Mouse (Mus musculus) forebrain, embryonic 14.5 days (tissue): Measurements from ENCODE around the gene Nemf. TPM values are rescaled to one million over a fixed set of nuclear protein-coding genes. Genes with fewer than 3 reads are reported as not detected.
A peak's percentile ranks its signal among the peaks of the same experiment; 100 is the strongest.

Source experiments
- ATAC-seq: fragments of 200-750 bp; cut with Nextera tagmentation; 2 replicates; pipeline ENCODE4 v1.8.0; 2017; ENCODE audit warnings: mild to moderate bottlenecking, moderate library complexity
- DNase-seq: peaks from one replicate; pipeline ENCODE4 v3.0.0-alpha.2; 2015; ENCODE audit warnings: low spot score
- H3K27ac ChIP-seq: fragments of 300-500 bp; sonication (generic); 2 replicates; pipeline ENCODE4 v1.5.1; 2014; ENCODE audit warnings: low read depth, mild to moderate bottlenecking, control low read depth, low read length, moderate library complexity
- H3K27me3 ChIP-seq: fragments of 300-500 bp; sonication (generic); replicated peaks from 2 replicates; pipeline ENCODE4 v1.6.1; 2014; ENCODE audit warnings: low read length, control low read depth, mixed read lengths; ENCODE audit not compliant: control insufficient read depth, insufficient read depth
- H3K36me3 ChIP-seq: fragments of 300-500 bp; sonication (generic); 2 replicates; pipeline ENCODE4 v1.6.1; 2014; ENCODE audit warnings: low read length, control low read depth; ENCODE audit not compliant: control insufficient read depth, insufficient read depth
- H3K4me1 ChIP-seq: fragments of 300-500 bp; sonication (generic); 2 replicates; pipeline ENCODE4 v1.6.1; 2014; ENCODE audit warnings: antibody characterized with exemption, low read length, control low read depth; ENCODE audit not compliant: control insufficient read depth, insufficient read depth
- H3K4me2 ChIP-seq: fragments of 300-500 bp; sonication (generic); 2 replicates; pipeline ENCODE4 v1.6.1; 2014; ENCODE audit warnings: mild to moderate bottlenecking, control low read depth, low read length
- H3K4me3 ChIP-seq: fragments of 300-500 bp; sonication (generic); 2 replicates; pipeline ENCODE4 v1.5.1; 2014; ENCODE audit warnings: low read depth, low read length, control low read depth
- H3K9ac ChIP-seq: fragments of 300-500 bp; sonication (generic); 2 replicates; pipeline ENCODE4 v1.6.1; 2014; ENCODE audit warnings: mild to moderate bottlenecking, low read length, control low read depth, moderate library complexity
- H3K9me3 ChIP-seq: fragments of 300-500 bp; sonication (generic); replicated peaks from 2 replicates; pipeline ENCODE4 v1.6.1; 2016; ENCODE audit warnings: low read length, control low read depth, mixed read lengths; ENCODE audit not compliant: control insufficient read depth
- WGBS: fragments of 180-500 bp; shearing (Covaris S2); extraction: QIAGEN DNeasy Blood & Tissue Kit; methylation state at CpG from one replicate; pipeline ENCODE4 v1.1.7; 2014; 5-methylcytosine and 5-hydroxymethylcytosine counted together
- polyA plus RNA-seq: library from polyadenylated mRNA; unstranded; fragments of >200 nt; fragmentation: Nextera tagmentation; extraction: Ambion mirVana; gene quantifications from 2 replicates; pipeline ENCODE4 v1.2.1, GENCODE M21; 2014

Gene Nemf
- polyA plus RNA-seq, result 67.4 and 80.0 TPM in 2 replicates

GRCm38 (mm10) chr12:69356546-69357299 is at the start of gene Nemf:
Nemf (minus strand) TSS chr12:69357165.
- H3K9ac ChIP-seq, result peak within 1 kb of the TSS; percentile 90
- peak within 1 kb of the TSS; percentile 68 for H3K4me2 ChIP-seq
- H3K27me3 ChIP-seq, result no peaks in the 10 kb centered on the region
- peak within 1 kb of the TSS; percentile 78 for H3K4me3 ChIP-seq
- no peaks in the 10 kb centered on the region for H3K9me3 ChIP-seq
- ATAC-seq (peak; percentile 60), DNase-seq (peak; percentile 95)
- WGBS, result under 1% methylated on average over 47 of the region's 50 CpGs
- H3K36me3 ChIP-seq, result peaks cover 23% of the 10 kb centered on the region
- H3K4me1 ChIP-seq, result peaks cover 7% of the 10 kb centered on the region; the same call in 1 of the 2 replicates
- peak within 1 kb of the TSS; percentile 71; the same call in 1 of the 2 replicates for H3K27ac ChIP-seq

DNA sequence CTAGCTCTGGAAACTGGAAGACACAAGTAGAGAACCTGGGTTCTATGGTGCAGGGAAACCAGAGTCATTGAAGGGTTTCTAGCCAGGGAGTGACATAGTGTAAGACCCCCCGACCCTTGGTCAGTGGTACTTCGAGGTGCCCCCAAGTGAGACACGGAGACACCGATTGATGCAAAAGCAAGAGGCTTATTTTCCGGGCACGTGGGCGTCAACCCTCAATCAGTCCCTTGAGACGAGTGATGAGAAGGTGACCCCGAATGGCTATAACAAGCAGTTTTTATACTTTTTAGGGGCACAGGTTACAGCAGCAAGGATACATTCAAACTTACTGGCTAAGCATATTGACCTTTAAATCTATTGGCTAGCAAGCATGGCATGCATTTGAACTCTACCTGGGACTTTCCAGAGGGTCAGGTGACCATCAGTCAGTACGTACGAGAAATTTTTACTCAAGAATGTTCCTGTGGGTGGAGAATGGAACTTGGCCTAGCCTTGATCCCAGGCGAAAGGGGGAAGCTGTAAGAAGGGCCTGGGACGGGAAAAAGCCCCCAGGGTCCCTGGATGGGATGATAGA is 45.7 kb upstream of the Nemf start:
- Histone ChIP-seq H3K27ac (no peak overlapping the region), H3K4me2 (no peak overlapping the region), H3K4me1 (no peaks in the 10 kb centered on the region), H3K36me3 (no peaks in the 10 kb centered on the region), H3K4me3 (no peak overlapping the region), H3K27me3 (no peaks in the 10 kb centered on the region), H3K9me3 (no peaks in the 10 kb centered on the region), H3K9ac (no peak overlapping the region)
- no peak for ATAC-seq
- DNase-seq, result no peak
- WGBS, result 92% methylated on average over 13 of the region's 13 CpGs

GRCm38 (mm10) chr12:69402100-69402499 is 45.1 kb upstream of the Nemf start:
- H3K4me3 ChIP-seq, result no peak overlapping the region
- ATAC-seq (no peak), DNase-seq (no peak)
- H3K9me3 ChIP-seq, result no peaks in the 10 kb centered on the region
- H3K4me1 ChIP-seq, result no peaks in the 10 kb centered on the region
- H3K9ac ChIP-seq, result no peak overlapping the region
- WGBS, result 65% methylated on average over 9 of the region's 9 CpGs
- H3K27ac ChIP-seq, result no peak overlapping the region
- H3K4me2 ChIP-seq, result no peak overlapping the region
- H3K36me3 ChIP-seq, result no peaks in the 10 kb centered on the region
- no peaks in the 10 kb centered on the region for H3K27me3 ChIP-seq

DNA sequence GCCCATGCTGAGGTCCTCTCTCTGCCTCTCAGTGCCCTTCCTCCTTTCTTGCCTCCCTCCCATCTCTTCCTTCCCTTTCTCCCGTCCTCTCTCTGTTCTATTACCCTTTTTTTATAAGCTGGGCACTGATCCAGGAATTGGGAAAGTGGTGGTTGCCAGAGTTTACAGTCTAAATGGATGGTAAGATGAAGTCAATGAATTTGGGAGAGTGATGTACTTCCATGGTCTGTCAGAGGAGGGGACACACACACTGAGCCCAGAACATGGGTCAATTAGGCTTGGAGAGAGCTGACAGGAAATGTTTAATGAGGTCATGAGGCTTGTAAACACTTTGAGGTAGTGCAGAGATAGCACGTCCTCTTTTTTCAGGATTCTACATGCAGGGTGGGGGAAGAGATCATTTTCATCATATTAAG is 43.9 kb upstream of the Nemf start:
- no peak overlapping the region for H3K9ac ChIP-seq
- no peak overlapping the region for H3K27ac ChIP-seq
- H3K4me1 ChIP-seq, result no peaks in the 10 kb centered on the region
- WGBS, result 23% methylated on average over 2 of the region's 2 CpGs
- H3K9me3 ChIP-seq, result no peaks in the 10 kb centered on the region
- H3K27me3 ChIP-seq, result no peaks in the 10 kb centered on the region
- DNase-seq (peak; percentile 44), ATAC-seq (no peak)
- no peaks in the 10 kb centered on the region for H3K36me3 ChIP-seq
- H3K4me2 ChIP-seq, result no peak overlapping the region
- no peak overlapping the region for H3K4me3 ChIP-seq

GRCm38 (mm10) chr12:69400367-69400766 is 43.4 kb upstream of the Nemf start:
- no peaks in the 10 kb centered on the region for H3K4me1 ChIP-seq
- no peak overlapping the region for H3K4me2 ChIP-seq
- H3K27ac ChIP-seq, result no peak overlapping the region
- H3K27me3 ChIP-seq, result no peaks in the 10 kb centered on the region
- ATAC-seq (no peak), DNase-seq (no peak)
- no peaks in the 10 kb centered on the region for H3K36me3 ChIP-seq
- H3K9me3 ChIP-seq, result no peaks in the 10 kb centered on the region
- H3K4me3 ChIP-seq, result no peak overlapping the region
- H3K9ac ChIP-seq, result no peak overlapping the region
- 87% methylated on average over 4 of the region's 4 CpGs for WGBS

DNA sequence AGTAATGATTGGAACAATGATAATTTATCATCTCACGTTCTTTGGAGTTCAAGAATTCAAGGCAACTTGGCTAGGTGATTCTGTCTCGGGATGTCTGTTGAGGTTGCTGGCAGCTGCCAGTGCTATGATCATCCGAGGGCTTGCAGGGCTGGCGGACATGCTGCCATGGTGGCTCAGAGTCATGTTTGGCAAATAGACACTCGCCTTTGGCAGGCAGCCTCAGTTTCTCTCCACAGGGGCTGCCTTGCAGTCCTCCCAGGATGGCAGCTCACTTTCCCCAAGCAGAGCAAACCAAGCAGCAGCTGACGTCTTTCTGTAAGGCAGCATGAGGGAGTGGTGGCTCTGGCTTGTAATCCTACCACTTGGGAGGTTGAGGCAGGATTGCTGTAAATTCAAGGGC is 37.5 kb upstream of the Nemf start:
- 77% methylated on average over 6 of the region's 6 CpGs for WGBS
- Histone ChIP-seq H3K27ac (no peak overlapping the region), H3K4me1 (no peaks in the 10 kb centered on the region), H3K4me3 (no peak overlapping the region), H3K9me3 (no peaks in the 10 kb centered on the region), H3K4me2 (no peak overlapping the region), H3K36me3 (no peaks in the 10 kb centered on the region), H3K9ac (no peak overlapping the region), H3K27me3 (no peaks in the 10 kb centered on the region)
- DNase-seq (peak; percentile 19), ATAC-seq (no peak)

GRCm38 (mm10) chr12:69393076-69393475 is 36.1 kb upstream of the Nemf start:
- DNase-seq (no peak), ATAC-seq (no peak)
- Histone ChIP-seq H3K4me1 (no peaks in the 10 kb centered on the region), H3K9me3 (no peaks in the 10 kb centered on the region), H3K4me2 (no peak overlapping the region), H3K27me3 (no peaks in the 10 kb centered on the region), H3K36me3 (no peaks in the 10 kb centered on the region), H3K9ac (no peak overlapping the region), H3K27ac (no peak overlapping the region), H3K4me3 (no peak overlapping the region)
- WGBS, result 81% methylated on average over 10 of the region's 10 CpGs

GRCm38 (mm10) chr12:69390000-69390698 is 33.2 kb upstream of the Nemf start:
- H3K36me3 ChIP-seq, result no peaks in the 10 kb centered on the region
- H3K4me2 ChIP-seq, result no peak overlapping the region
- H3K4me1 ChIP-seq, result no peaks in the 10 kb centered on the region
- H3K27me3 ChIP-seq, result no peaks in the 10 kb centered on the region
- 78% methylated on average over 7 of the region's 7 CpGs for WGBS
- DNase-seq (no peak), ATAC-seq (no peak)
- no peak overlapping the region for H3K27ac ChIP-seq
- no peak overlapping the region for H3K9ac ChIP-seq
- H3K4me3 ChIP-seq, result no peak overlapping the region
- no peaks in the 10 kb centered on the region for H3K9me3 ChIP-seq
